Mouse (Mus musculus) lung, embryonic 14.5 days (tissue): Measurements from ENCODE around the gene Gm10799. TPM values are rescaled to one million over a fixed set of nuclear protein-coding genes. Genes with fewer than 3 reads are reported as not detected.
"Not testable (repeated sequence)": the region's sequence is repeated elsewhere in the genome, so short reads cannot be mapped to it uniquely, and the experiment has no call there.

Source experiments
- ATAC-seq: fragments of 200-750 bp; cut with Nextera tagmentation; 2 replicates; pipeline ENCODE4 v1.8.0; 2017; ENCODE audit warnings: mild to moderate bottlenecking, moderate TSS enrichment, moderate library complexity; ENCODE audit not compliant: insufficient read depth
- DNase-seq: peaks from one replicate; pipeline ENCODE4 v3.0.0-alpha.2; 2015
- H3K27ac ChIP-seq: fragments of 300-500 bp; sonication (generic); 2 replicates; pipeline ENCODE4 v1.5.1; 2014; ENCODE audit warnings: low read depth, mild to moderate bottlenecking, moderate library complexity
- H3K27me3 ChIP-seq: fragments of 300-500 bp; sonication (generic); 2 replicates; pipeline ENCODE4 v1.6.1; 2014; ENCODE audit warnings: low read length, control low read depth; ENCODE audit not compliant: insufficient read depth
- H3K36me3 ChIP-seq: fragments of 300-500 bp; sonication (generic); 2 replicates; pipeline ENCODE4 v1.6.1; 2014; ENCODE audit warnings: control low read depth; ENCODE audit not compliant: insufficient read depth
- H3K4me1 ChIP-seq: fragments of 300-500 bp; sonication (generic); 2 replicates; pipeline ENCODE4 v1.6.1; 2014; ENCODE audit warnings: antibody characterized with exemption, control low read depth; ENCODE audit not compliant: insufficient read depth
- H3K4me2 ChIP-seq: fragments of 300-500 bp; sonication (generic); 2 replicates; pipeline ENCODE4 v1.6.1; 2014; ENCODE audit warnings: mild to moderate bottlenecking
- H3K4me3 ChIP-seq: fragments of 300-500 bp; sonication (generic); 2 replicates; pipeline ENCODE4 v1.5.1; 2014; ENCODE audit warnings: low read depth, low read length
- H3K9ac ChIP-seq: fragments of 300-500 bp; sonication (generic); 2 replicates; pipeline ENCODE4 v1.6.1; 2014
- H3K9me3 ChIP-seq: fragments of 300-500 bp; sonication (generic); 2 replicates; pipeline ENCODE4 v1.6.1; 2016; ENCODE audit warnings: low read depth, low read length, control low read depth
- CTCF ChIP-seq: IDR thresholded peaks from 2 replicates; pipeline ENCODE4 v1.5.1; 2016; ENCODE audit warnings: antibody characterized with exemption, low read depth
- WGBS: fragments of 180-500 bp; shearing (Covaris S2); extraction: QIAGEN DNeasy Blood & Tissue Kit; methylation state at CpG from one replicate; pipeline ENCODE4 v1.1.7; 2014; 5-methylcytosine and 5-hydroxymethylcytosine counted together
- polyA plus RNA-seq: library from polyadenylated mRNA; unstranded; fragments of >200 nt; fragmentation: Nextera tagmentation; extraction: Ambion mirVana; gene quantifications from 2 replicates; pipeline ENCODE4 v1.2.1, GENCODE M21; 2014

Gm10799 gene
- polyA plus RNA-seq, 1 experiment from 2014 or later = not detected

- Histone ChIP-seq H3K9me3 (no peaks in the 10 kb centered on the region), H3K4me3 (peak within 1 kb of the TSS; percentile 40), H3K27ac (0 out of 2 replicates have a peak within 1 kb of the TSS, but pooled peaks have one; percentile 46), H3K4me1 (no peaks in the 10 kb centered on the region), H3K27me3 (no peaks in the 10 kb centered on the region), H3K9ac (peak within 1 kb of the TSS; percentile 16), H3K36me3 (no peaks in the 10 kb centered on the region), H3K4me2 (peak within 1 kb of the TSS; percentile 63)
- ATAC-seq (peak; percentile 94), DNase-seq (peak; percentile 74)
- TF ChIP-seq CTCF = no peak
- 8% methylated on average over 13 of the region's 13 CpGs for WGBS
These were observed 1.4 kb upstream of the Gm10799 start, which contains the start of gene Cd59b for GRCm38 (mm10) chr2:104069704-104070185. Gene Cd59b (plus strand): TSS chr2:104069849.

- H3K9me3 ChIP-seq, ATAC-seq, H3K4me1 ChIP-seq, H3K27ac ChIP-seq, H3K27me3 ChIP-seq, H3K9ac ChIP-seq, DNase-seq, H3K4me3 ChIP-seq, H3K4me2 ChIP-seq: not testable (repeated sequence)
- WGBS = 82% methylated on average over 6 of the region's 6 CpGs
- H3K36me3 ChIP-seq = peaks cover 15% of the 10 kb centered on the region; the same call in 1 of the 2 replicates
These were observed 2.8 kb downstream of the Gm10799 start, which contains the start of gene Gm10912 for GRCm38 (mm10) chr2:104065526-104065925. Gene Gm10912 (plus strand): TSS chr2:104065826.

GRCm38 (mm10) chr2:104064152-104064551 is 4.2 kb downstream of the Gm10799 start:
- no peak for DNase-seq
- no peaks in the 10 kb centered on the region for H3K9me3 ChIP-seq
- H3K4me3 ChIP-seq = no peak overlapping the region
- ATAC-seq = no peak
- no peaks in the 10 kb centered on the region for H3K4me1 ChIP-seq
- WGBS = 67% methylated on average over 2 of the region's 2 CpGs
- H3K36me3 ChIP-seq = peaks cover 21% of the 10 kb centered on the region
- H3K4me2 ChIP-seq = no peak overlapping the region
- no peak overlapping the region for H3K27ac ChIP-seq
- no peak for TF ChIP-seq CTCF
- no peak overlapping the region for H3K9ac ChIP-seq
- H3K27me3 ChIP-seq = no peaks in the 10 kb centered on the region

- H3K4me3 ChIP-seq = no peak overlapping the region
- no peaks in the 10 kb centered on the region for H3K4me1 ChIP-seq
- DNase-seq (no peak), ATAC-seq (no peak)
- H3K9ac ChIP-seq = no peak overlapping the region
- H3K27me3 ChIP-seq = no peaks in the 10 kb centered on the region
- no peak overlapping the region for H3K27ac ChIP-seq
- no peak overlapping the region for H3K4me2 ChIP-seq
- TF ChIP-seq CTCF = no peak
- peaks cover 26% of the 10 kb centered on the region for H3K36me3 ChIP-seq
- H3K9me3 ChIP-seq = no peaks in the 10 kb centered on the region
These were observed 5.7 kb downstream of the Gm10799 start for GRCm38 (mm10) chr2:104062665-104063064.

GRCm38 (mm10) chr2:104060996-104061395 is 7.4 kb downstream of the Gm10799 start:
- Histone ChIP-seq H3K9ac (no peak overlapping the region), H3K27me3 (no peaks in the 10 kb centered on the region), H3K27ac (no peak overlapping the region), H3K4me1 (no peaks in the 10 kb centered on the region), H3K4me2 (no peak overlapping the region), H3K9me3 (no peaks in the 10 kb centered on the region), H3K4me3 (no peak overlapping the region), H3K36me3 (peaks cover 26% of the 10 kb centered on the region)
- no peak for ATAC-seq
- DNase-seq = no peak
- 96% methylated on average over 6 of the region's 6 CpGs for WGBS
- TF ChIP-seq CTCF = no peak

GRCm38 (mm10) chr2:104059786-104060185 is 8.6 kb downstream of the Gm10799 start:
- ATAC-seq (no peak), DNase-seq (peak; percentile 23)
- WGBS = 44% methylated on average over 10 of the region's 10 CpGs
- Histone ChIP-seq H3K36me3 (peaks cover 34% of the 10 kb centered on the region), H3K9me3 (no peaks in the 10 kb centered on the region), H3K4me2 (no peak overlapping the region), H3K9ac (no peak overlapping the region), H3K4me1 (no peaks in the 10 kb centered on the region), H3K4me3 (no peak overlapping the region), H3K27me3 (no peaks in the 10 kb centered on the region), H3K27ac (no peak overlapping the region)
- no peak for TF ChIP-seq CTCF

- peaks cover 43% of the 10 kb centered on the region for H3K36me3 ChIP-seq
- H3K4me2 ChIP-seq = no peak overlapping the region
- H3K9ac ChIP-seq = no peak overlapping the region
- WGBS = 87% methylated on average over 4 of the region's 4 CpGs
- H3K27ac ChIP-seq = no peak overlapping the region
- H3K27me3 ChIP-seq = no peaks in the 10 kb centered on the region
- no peaks in the 10 kb centered on the region for H3K9me3 ChIP-seq
- no peak for ATAC-seq
- no peak overlapping the region for H3K4me3 ChIP-seq
- no peaks in the 10 kb centered on the region for H3K4me1 ChIP-seq
- TF ChIP-seq CTCF = no peak
- no peak for DNase-seq
These were observed 9.4 kb downstream of the Gm10799 start for GRCm38 (mm10) chr2:104058954-104059353.
